Mouse (Mus musculus): ENCODE data around the gene Klhl3.

Gene Klhl3

GRCm38 (mm10) chr13:58124989-58125388, 11.6 kb upstream of the Klhl3 start:
- no peak for DNase-seq (ENCODE audit: low spot score)

- no peak for DNase-seq (ENCODE audit: low spot score)
Observed at GRCm38 (mm10) chr13:58124278-58124677, 10.9 kb upstream of the Klhl3 start.

GRCm38 (mm10) chr13:58123381-58123780, 10.0 kb upstream of the Klhl3 start:
- no peak for DNase-seq (ENCODE audit: low spot score)

- no peak for DNase-seq (ENCODE audit: low spot score)
Observed at GRCm38 (mm10) chr13:58122786-58123297, 9.4 kb upstream of the Klhl3 start.

- DNase-seq (ENCODE audit: low spot score): no peak
Observed at GRCm38 (mm10) chr13:58117318-58118017, 4.1 kb upstream of the Klhl3 start.

GRCm38 (mm10) chr13:58116801-58117200, 3.4 kb upstream of the Klhl3 start:
- DNase-seq (ENCODE audit: low spot score): no peak

- no peak for DNase-seq (ENCODE audit: low spot score)
Observed at GRCm38 (mm10) chr13:58115227-58115626, 1.8 kb upstream of the Klhl3 start.

GRCm38 (mm10) chr13:58112601-58113041, 771 bp downstream of the Klhl3 start:
- DNase-seq (ENCODE audit: low spot score): no peak

GRCm38 (mm10) chr13:58112191-58112590, 1.2 kb downstream of the Klhl3 start:
- DNase-seq (ENCODE audit: low spot score): no peak

GRCm38 (mm10) chr13:58111306-58111705, 2.1 kb downstream of the Klhl3 start:
- no peak for DNase-seq (ENCODE audit: low spot score)

GRCm38 (mm10) chr13:58090643-58091042, 22.7 kb downstream of the Klhl3 start:
- peak; percentile 74 for DNase-seq (ENCODE audit: low spot score)

- no peak for DNase-seq (ENCODE audit: low spot score)
Observed at GRCm38 (mm10) chr13:58084396-58084795, 29.0 kb downstream of the Klhl3 start.

GRCm38 (mm10) chr13:58083521-58083920, 29.9 kb downstream of the Klhl3 start:
- no peak for DNase-seq (ENCODE audit: low spot score)

- no peak for DNase-seq (ENCODE audit: low spot score)
Observed at GRCm38 (mm10) chr13:58083048-58083447, 30.3 kb downstream of the Klhl3 start.

GRCm38 (mm10) chr13:58078361-58078760, 35.0 kb downstream of the Klhl3 start:
- DNase-seq (ENCODE audit: low spot score): no peak

- no peak for DNase-seq (ENCODE audit: low spot score)
Observed at GRCm38 (mm10) chr13:58074881-58075280, 38.5 kb downstream of the Klhl3 start.

GRCm38 (mm10) chr13:58074466-58074865, 38.9 kb downstream of the Klhl3 start:
- no peak for DNase-seq (ENCODE audit: low spot score)

GRCm38 (mm10) chr13:58073254-58073882, 40.0 kb downstream of the Klhl3 start:
- no peak for DNase-seq (ENCODE audit: low spot score)

- no peak for DNase-seq (ENCODE audit: low spot score)
Observed at GRCm38 (mm10) chr13:58071209-58071608, 42.2 kb downstream of the Klhl3 start.

- DNase-seq (ENCODE audit: low spot score): no peak
Observed at GRCm38 (mm10) chr13:58070504-58070903, 42.9 kb downstream of the Klhl3 start.

- DNase-seq (ENCODE audit: low spot score): no peak
Observed at GRCm38 (mm10) chr13:58068421-58069209, 44.8 kb downstream of the Klhl3 start.

- DNase-seq (ENCODE audit: low spot score): no peak
Observed at GRCm38 (mm10) chr13:58067540-58068103, 45.8 kb downstream of the Klhl3 start.
